Mouse (Mus musculus) heart, postnatal 0 days (tissue): ENCODE data around the gene Trp63. TPM values are rescaled to one million over a fixed set of nuclear protein-coding genes. Genes with fewer than 3 reads are reported as not detected.
"Not testable (repeated sequence)": the region's sequence is repeated elsewhere in the genome, so short reads cannot be mapped to it uniquely, and the experiment has no call there.

Source experiments
- ATAC-seq: fragments of 200-750 bp; cut with Nextera tagmentation; 2 replicates; pipeline ENCODE4 v1.8.0; 2017; ENCODE audit warnings: low read depth, moderate number of reproducible peaks, moderate library complexity; ENCODE audit not compliant: insufficient read depth
- DNase-seq: peaks from one replicate; pipeline ENCODE4 v3.0.0-alpha.2; 2016; ENCODE audit warnings: low spot score
- H3K27ac ChIP-seq: fragments of 300-500 bp; sonication (generic); 2 replicates; pipeline ENCODE4 v1.5.1; 2014; ENCODE audit warnings: low read depth, mild to moderate bottlenecking
- H3K27me3 ChIP-seq: fragments of 300-500 bp; sonication (generic); 2 replicates; pipeline ENCODE4 v1.6.1; 2014; ENCODE audit warnings: low read length, mixed read lengths; ENCODE audit not compliant: control insufficient read depth, insufficient read depth
- H3K36me3 ChIP-seq: fragments of 300-500 bp; sonication (generic); replicated peaks from 2 replicates; pipeline ENCODE4 v1.6.1; 2014; ENCODE audit warnings: low read length, mixed read lengths; ENCODE audit not compliant: control insufficient read depth, insufficient read depth
- H3K4me1 ChIP-seq: fragments of 300-500 bp; sonication (generic); 2 replicates; pipeline ENCODE4 v1.6.1; 2014; ENCODE audit warnings: antibody characterized with exemption; ENCODE audit not compliant: control insufficient read depth, insufficient read depth
- H3K4me2 ChIP-seq: fragments of 300-500 bp; sonication (generic); 2 replicates; pipeline ENCODE4 v1.6.1; 2014; ENCODE audit warnings: low read depth, mild to moderate bottlenecking, low read length, moderate library complexity
- H3K4me3 ChIP-seq: fragments of 300-500 bp; sonication (generic); 2 replicates; pipeline ENCODE4 v1.5.1; 2014; ENCODE audit warnings: low read depth, low read length
- H3K9ac ChIP-seq: fragments of 300-500 bp; sonication (generic); replicated peaks from 2 replicates; pipeline ENCODE4 v1.6.1; 2014; ENCODE audit warnings: low read depth, low read length, mixed read lengths
- H3K9me3 ChIP-seq: fragments of 300-500 bp; sonication (generic); replicated peaks from 2 replicates; pipeline ENCODE4 v1.6.1; 2016; ENCODE audit warnings: low read length; ENCODE audit not compliant: control insufficient read depth
- CTCF ChIP-seq: IDR thresholded peaks from 2 replicates; pipeline ENCODE4 v1.5.1; 2016; ENCODE audit warnings: antibody characterized with exemption, control low read depth, low read depth
- EP300 ChIP-seq: IDR thresholded peaks from 2 replicates; pipeline ENCODE4 v1.6.1; 2016; ENCODE audit warnings: antibody characterized with exemption, low read depth
- WGBS: fragments of 180-500 bp; shearing (Covaris S2); extraction: QIAGEN DNeasy Blood & Tissue Kit; methylation state at CpG from one replicate; pipeline ENCODE4 v1.1.7; 2014; 5-methylcytosine and 5-hydroxymethylcytosine counted together
- polyA plus RNA-seq: library from polyadenylated mRNA; unstranded; fragments of >200 nt; fragmentation: Nextera tagmentation; extraction: Ambion mirVana; gene quantifications from 2 replicates; pipeline ENCODE4 v1.2.1, GENCODE M21; 2015
- total RNA-seq: library from RNA; depleted of rRNA; stranded (reverse); fragments of >200 nt; gene quantifications from 2 replicates; pipeline ENCODE4 v1.2.3, GENCODE M21; 2014; ENCODE audit warnings: low replicate concordance; rRNA removed

The Trp63 gene
- total RNA-seq (0.70 and 0.88 TPM in 2 replicates), polyA plus RNA-seq (0.37 and 0.45 TPM in 2 replicates)

DNA sequence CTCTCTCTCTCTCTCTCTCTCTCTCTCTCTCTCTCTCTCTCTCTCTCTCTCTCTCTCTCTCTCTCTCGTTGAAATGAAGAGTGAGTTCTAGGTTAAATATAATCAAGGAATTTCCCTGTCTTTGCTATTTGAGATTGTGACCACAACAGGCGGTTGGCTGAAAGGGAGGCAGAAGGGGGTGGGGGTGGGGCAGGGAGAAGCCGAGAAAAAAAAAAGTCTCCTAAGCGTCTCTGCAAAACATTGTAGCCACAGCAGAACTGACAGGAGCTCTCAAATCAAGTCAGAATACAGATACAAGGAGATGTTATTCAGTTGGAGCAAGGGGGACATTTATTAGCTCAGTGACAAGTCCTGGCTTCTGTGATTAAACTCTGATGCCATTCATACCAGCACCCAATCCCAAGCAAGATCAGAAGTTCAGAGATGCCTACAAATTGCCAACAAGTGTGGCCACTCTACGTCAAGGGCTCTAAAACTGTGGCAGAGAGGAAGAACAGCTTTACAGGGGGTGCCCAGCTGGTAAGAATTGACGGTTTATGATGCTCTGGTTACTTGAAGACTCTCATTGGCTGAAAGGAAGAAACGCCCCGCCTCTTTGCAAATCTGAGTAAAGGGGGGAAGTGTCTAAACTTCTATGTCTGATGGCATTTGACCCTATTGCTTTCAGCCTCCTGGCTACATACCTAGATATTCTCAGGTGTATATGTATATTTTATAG lies at the start of gene Trp63:
Gene Trp63, plus strand, starts transcription at position 233 of the 718 bp plus-strand sequence.
- peak within 1 kb of the TSS; percentile 55 for H3K4me2 ChIP-seq
- 28% methylated on average over 8 of the region's 8 CpGs for WGBS
- peak within 1 kb of the TSS; percentile 17 for H3K4me3 ChIP-seq
- no peaks in the 10 kb centered on the region for H3K9me3 ChIP-seq
- DNase-seq = peak; percentile 21
- no peak within 1 kb of the TSS for H3K9ac ChIP-seq
- H3K36me3 ChIP-seq = no peaks in the 10 kb centered on the region
- H3K27ac ChIP-seq = peak within 1 kb of the TSS; percentile 49
- 0 out of 2 replicates have a peak, but pooled peaks cover 3% of the 10 kb centered on the region for H3K4me1 ChIP-seq
- no peaks in the 10 kb centered on the region for H3K27me3 ChIP-seq
- peak; percentile 51; the same call in 1 of the 2 replicates for ATAC-seq
- TF ChIP-seq EP300 (no peak), CTCF (no peak)

DNA sequence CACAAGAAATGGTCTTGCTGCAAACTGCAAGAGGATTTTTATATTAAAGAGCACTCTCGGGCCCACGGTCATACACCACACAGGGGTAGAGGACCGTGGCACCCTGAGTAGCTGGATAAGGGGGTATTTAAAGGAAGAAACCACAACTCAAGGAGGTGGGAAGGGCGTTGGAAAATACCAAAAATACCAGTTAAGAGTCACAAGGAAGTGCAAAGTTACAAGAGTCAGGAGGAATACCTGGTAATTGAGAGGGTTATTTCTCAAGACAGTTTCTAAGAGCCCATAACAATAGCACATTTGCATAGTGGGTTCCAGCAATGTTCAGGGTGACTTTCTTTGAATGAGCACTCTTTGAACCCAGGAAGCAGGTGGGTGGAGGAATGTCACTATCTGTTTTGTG lies 38.8 kb upstream of the Trp63 start:
- H3K4me3 ChIP-seq, H3K27me3 ChIP-seq, DNase-seq, H3K9ac ChIP-seq, H3K4me1 ChIP-seq, H3K9me3 ChIP-seq, ATAC-seq, H3K27ac ChIP-seq, H3K36me3 ChIP-seq, H3K4me2 ChIP-seq: not testable (repeated sequence)
- 70% methylated on average over 4 of the region's 4 CpGs for WGBS

DNA sequence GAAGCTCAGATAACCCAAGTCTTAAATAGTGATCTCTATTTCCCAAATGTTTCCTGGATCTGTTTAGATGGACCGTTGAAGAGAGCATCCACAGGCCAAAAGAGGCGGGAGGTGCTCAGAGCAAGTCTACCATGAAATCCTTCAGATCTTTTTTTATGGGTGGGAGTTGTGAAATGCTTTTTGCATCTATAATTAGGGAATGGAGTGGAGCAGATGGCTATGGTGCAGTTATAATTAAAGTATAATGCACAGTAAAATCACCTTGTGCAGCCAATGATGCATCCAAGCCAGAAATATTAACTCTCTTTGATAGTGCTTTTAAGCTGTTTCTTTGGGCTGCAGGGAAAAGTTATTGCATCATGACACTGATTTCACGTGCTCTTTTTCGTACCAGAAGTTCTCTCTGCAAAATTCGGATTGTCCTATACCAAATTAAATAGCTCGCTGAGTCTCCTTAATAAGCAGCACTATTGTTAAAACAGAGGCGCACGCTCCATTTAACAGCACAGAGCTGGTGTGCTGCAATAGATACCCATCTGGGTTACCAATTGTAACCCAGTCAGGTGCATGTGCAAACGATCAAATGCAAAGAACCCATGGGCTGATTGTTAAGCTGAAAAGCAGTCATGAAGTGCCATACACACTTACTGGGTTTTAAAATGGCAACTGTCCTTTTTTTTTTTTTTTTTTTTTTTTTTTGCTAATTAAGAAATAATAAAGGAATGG lies 22.9 kb upstream of the Trp63 start:
- Histone ChIP-seq H3K4me2 (no peak overlapping the region), H3K9ac (no peak overlapping the region), H3K27me3 (no peaks in the 10 kb centered on the region), H3K4me3 (no peak overlapping the region), H3K27ac (no peak overlapping the region), H3K4me1 (no peaks in the 10 kb centered on the region), H3K36me3 (no peaks in the 10 kb centered on the region), H3K9me3 (no peaks in the 10 kb centered on the region)
- no peak for DNase-seq
- TF ChIP-seq EP300 (no peak), CTCF (no peak)
- 88% methylated on average over 9 of the region's 9 CpGs for WGBS
- ATAC-seq = no peak

DNA sequence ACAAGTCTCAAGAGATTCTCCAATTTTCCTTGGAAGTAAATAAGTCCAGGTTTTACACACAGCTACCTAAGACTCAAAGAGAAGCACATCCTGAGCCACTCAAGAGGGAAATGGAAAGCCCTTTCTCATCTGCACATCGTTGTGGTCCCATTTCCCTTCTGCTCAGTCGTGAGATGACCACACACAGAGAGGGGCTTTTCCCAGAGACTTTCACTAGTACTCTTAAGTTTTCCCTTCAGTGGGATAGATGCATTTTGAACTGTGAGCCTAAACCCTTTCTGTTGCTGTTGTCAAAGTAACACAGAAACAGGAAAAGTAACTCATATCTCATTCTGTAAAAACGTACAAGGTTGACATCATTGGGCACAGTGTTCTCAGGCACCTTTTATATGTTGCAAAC lies 20.4 kb upstream of the Trp63 start:
- no peak overlapping the region for H3K9ac ChIP-seq
- no peaks in the 10 kb centered on the region for H3K9me3 ChIP-seq
- DNase-seq (no peak), ATAC-seq (no peak)
- H3K4me3 ChIP-seq = no peak overlapping the region
- H3K27me3 ChIP-seq = no peaks in the 10 kb centered on the region
- no peaks in the 10 kb centered on the region for H3K4me1 ChIP-seq
- TF ChIP-seq EP300 (no peak), CTCF (no peak)
- H3K27ac ChIP-seq = no peak overlapping the region
- H3K4me2 ChIP-seq = no peak overlapping the region
- WGBS = 65% methylated on average over 3 of the region's 3 CpGs
- no peaks in the 10 kb centered on the region for H3K36me3 ChIP-seq

DNA sequence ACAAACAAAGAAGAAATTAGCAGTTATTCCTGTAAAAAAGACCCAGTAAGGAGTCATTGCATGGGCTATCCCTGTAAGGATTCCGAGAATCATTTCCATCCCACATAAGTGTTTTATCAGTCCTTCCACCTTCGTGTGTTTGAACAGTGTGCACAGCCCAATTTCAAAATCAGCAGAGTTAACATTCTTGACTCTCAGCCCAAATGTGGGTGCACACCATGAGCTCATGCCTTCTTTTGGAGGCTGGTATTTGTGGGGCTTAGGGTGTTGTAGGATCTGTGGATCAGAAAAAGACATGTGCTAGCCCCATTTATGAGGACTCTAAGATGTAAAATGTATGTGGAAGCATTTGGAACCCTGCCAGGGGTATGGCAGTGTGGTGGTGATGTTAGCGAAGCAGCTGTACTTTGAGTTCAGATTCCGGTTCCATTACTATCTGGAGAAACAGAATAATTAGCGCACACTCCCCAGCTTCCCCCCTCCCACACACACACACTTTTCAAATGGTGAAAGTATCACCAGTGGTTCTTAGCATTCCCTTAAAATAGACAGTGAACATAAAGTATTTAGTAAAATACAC lies 9.6 kb upstream of the Trp63 start:
- H3K4me2 ChIP-seq = no peak overlapping the region
- H3K4me1 ChIP-seq = no peaks in the 10 kb centered on the region
- 29% methylated on average over 5 of the region's 5 CpGs for WGBS
- H3K36me3 ChIP-seq = no peaks in the 10 kb centered on the region
- no peak overlapping the region for H3K9ac ChIP-seq
- ATAC-seq = peak; percentile 49; the same call in 1 of the 2 replicates
- H3K27ac ChIP-seq = no peak overlapping the region
- DNase-seq = no peak
- no peaks in the 10 kb centered on the region for H3K27me3 ChIP-seq
- H3K9me3 ChIP-seq = no peaks in the 10 kb centered on the region
- TF ChIP-seq CTCF (no peak), EP300 (no peak)
- no peak overlapping the region for H3K4me3 ChIP-seq
